Mouse (Mus musculus) stomach, embryonic 14.5 days (tissue): ENCODE results near the gene Ece1. TPM values are rescaled to one million over a fixed set of nuclear protein-coding genes. Genes with fewer than 3 reads are reported as not detected.
A peak's percentile ranks its signal among the peaks of the same experiment; 100 is the strongest.

ENCODE experiments used
- ATAC-seq: fragments of 200-750 bp; cut with Nextera tagmentation; 2 replicates; pipeline ENCODE4 v1.8.0; 2017; ENCODE audit warnings: low read depth, moderate TSS enrichment; ENCODE audit not compliant: insufficient number of reproducible peaks, insufficient read depth, low FRiP score
- H3K27ac ChIP-seq: fragments of 300-500 bp; sonication (generic); 2 replicates; pipeline ENCODE4 v1.5.1; 2014; ENCODE audit warnings: mild to moderate bottlenecking, low read length, moderate library complexity, mixed read lengths
- H3K27me3 ChIP-seq: fragments of 300-500 bp; sonication (generic); 2 replicates; pipeline ENCODE4 v1.6.1; 2014; ENCODE audit warnings: low read length, control low read depth, mixed read lengths; ENCODE audit not compliant: control insufficient read depth, insufficient read depth
- H3K36me3 ChIP-seq: fragments of 300-500 bp; sonication (generic); 2 replicates; pipeline ENCODE4 v1.6.1; 2014; ENCODE audit warnings: mild to moderate bottlenecking, control low read depth, low read length, moderate library complexity, mixed read lengths; ENCODE audit not compliant: control insufficient read depth, insufficient read depth
- H3K4me1 ChIP-seq: fragments of 300-500 bp; sonication (generic); 2 replicates; pipeline ENCODE4 v1.6.1; 2014; ENCODE audit warnings: low read length, control low read depth, mixed read lengths; ENCODE audit not compliant: control insufficient read depth, insufficient read depth
- H3K4me2 ChIP-seq: fragments of 300-500 bp; sonication (generic); replicated peaks from 2 replicates; pipeline ENCODE4 v1.6.1; 2014; ENCODE audit warnings: low read depth, low read length, control low read depth
- H3K4me3 ChIP-seq: fragments of 300-500 bp; sonication (generic); 2 replicates; pipeline ENCODE4 v1.5.1; 2014; ENCODE audit warnings: low read depth, low read length, control low read depth
- H3K9ac ChIP-seq: fragments of 300-500 bp; sonication (generic); replicated peaks from 2 replicates; pipeline ENCODE4 v1.6.1; 2014; ENCODE audit warnings: low read depth, mild to moderate bottlenecking, control low read depth, low read length, moderate library complexity, mixed read lengths
- H3K9me3 ChIP-seq: fragments of 300-500 bp; sonication (generic); 2 replicates; pipeline ENCODE4 v1.6.1; 2016; ENCODE audit warnings: low read depth, low read length, control low read depth; ENCODE audit not compliant: control insufficient read depth
- WGBS: fragments of 180-500 bp; shearing (Covaris S2); extraction: QIAGEN DNeasy Blood & Tissue Kit; methylation state at CpG from one replicate; pipeline ENCODE4 v1.1.7; 2014; 5-methylcytosine and 5-hydroxymethylcytosine counted together
- polyA plus RNA-seq: library from polyadenylated mRNA; unstranded; fragments of >200 nt; fragmentation: Nextera tagmentation; extraction: Ambion mirVana; gene quantifications from 2 replicates; pipeline ENCODE4 v1.2.1, GENCODE M21; 2014

Ece1 gene
- polyA plus RNA-seq, 1 experiment from 2014 or later = 80.6 TPM

- Histone ChIP-seq H3K4me2 (no peak overlapping the region), H3K36me3 (no peaks in the 10 kb centered on the region), H3K9ac (no peak overlapping the region), H3K4me3 (no peak overlapping the region), H3K27ac (no peak overlapping the region), H3K27me3 (no peaks in the 10 kb centered on the region), H3K9me3 (no peaks in the 10 kb centered on the region), H3K4me1 (no peaks in the 10 kb centered on the region)
- ATAC-seq = no peak
- WGBS = 85% methylated on average over 3 of the region's 3 CpGs
These were observed 38.5 kb upstream of the Ece1 start for GRCm38 (mm10) chr4:137823542-137823941.

GRCm38 (mm10) chr4:137824881-137825280 lies 37.2 kb upstream of the Ece1 start:
- Histone ChIP-seq H3K4me2 (no peak overlapping the region), H3K4me3 (no peak overlapping the region), H3K9ac (no peak overlapping the region), H3K27me3 (no peaks in the 10 kb centered on the region), H3K4me1 (no peaks in the 10 kb centered on the region), H3K36me3 (no peaks in the 10 kb centered on the region), H3K9me3 (no peaks in the 10 kb centered on the region), H3K27ac (no peak overlapping the region)
- no peak for ATAC-seq
- WGBS = 77% methylated on average over 2 of the region's 2 CpGs

- no peak overlapping the region for H3K9ac ChIP-seq
- no peak overlapping the region for H3K4me3 ChIP-seq
- no peak overlapping the region for H3K27ac ChIP-seq
- no peaks in the 10 kb centered on the region for H3K27me3 ChIP-seq
- WGBS = 22% methylated on average over 6 of the region's 6 CpGs
- H3K4me1 ChIP-seq = peaks cover under 1% of the 10 kb centered on the region; the same call in 1 of the 2 replicates
- no peak for ATAC-seq
- no peaks in the 10 kb centered on the region for H3K9me3 ChIP-seq
- H3K4me2 ChIP-seq = no peak overlapping the region
- H3K36me3 ChIP-seq = no peaks in the 10 kb centered on the region
These were observed 31.7 kb upstream of the Ece1 start for GRCm38 (mm10) chr4:137830380-137830779.

GRCm38 (mm10) chr4:137831598-137831997 lies 30.4 kb upstream of the Ece1 start:
- Histone ChIP-seq H3K36me3 (no peaks in the 10 kb centered on the region), H3K4me1 (peaks cover 4% of the 10 kb centered on the region; the same call in 1 of the 2 replicates), H3K27ac (no peak overlapping the region), H3K9me3 (no peaks in the 10 kb centered on the region), H3K4me3 (no peak overlapping the region), H3K4me2 (no peak overlapping the region), H3K9ac (no peak overlapping the region), H3K27me3 (no peaks in the 10 kb centered on the region)
- 74% methylated on average over 11 of the region's 11 CpGs for WGBS
- no peak for ATAC-seq

GRCm38 (mm10) chr4:137835624-137836337 lies 26.3 kb upstream of the Ece1 start:
- no peaks in the 10 kb centered on the region for H3K36me3 ChIP-seq
- H3K4me1 ChIP-seq = peaks cover 4% of the 10 kb centered on the region; the same call in 1 of the 2 replicates
- H3K9ac ChIP-seq = no peak overlapping the region
- H3K4me2 ChIP-seq = no peak overlapping the region; the same call in 1 of the 2 replicates
- peak; percentile 88 for ATAC-seq
- no peaks in the 10 kb centered on the region for H3K9me3 ChIP-seq
- no peaks in the 10 kb centered on the region for H3K27me3 ChIP-seq
- H3K27ac ChIP-seq = no peak overlapping the region
- WGBS = 12% methylated on average over 14 of the region's 14 CpGs
- no peak overlapping the region for H3K4me3 ChIP-seq

- Histone ChIP-seq H3K27ac (no peak overlapping the region), H3K36me3 (no peaks in the 10 kb centered on the region), H3K9me3 (no peaks in the 10 kb centered on the region), H3K9ac (no peak overlapping the region), H3K4me3 (no peak overlapping the region), H3K4me1 (peaks cover 4% of the 10 kb centered on the region; the same call in 1 of the 2 replicates), H3K4me2 (no peak overlapping the region), H3K27me3 (no peaks in the 10 kb centered on the region)
- WGBS = 86% methylated on average over 5 of the region's 5 CpGs
- ATAC-seq = no peak; the same call in 1 of the 2 replicates
These were observed 25.3 kb upstream of the Ece1 start for GRCm38 (mm10) chr4:137836741-137837140.

- 77% methylated on average over 8 of the region's 8 CpGs for WGBS
- no peaks in the 10 kb centered on the region for H3K36me3 ChIP-seq
- H3K4me3 ChIP-seq = no peak overlapping the region
- peaks cover 4% of the 10 kb centered on the region; the same call in 1 of the 2 replicates for H3K4me1 ChIP-seq
- no peaks in the 10 kb centered on the region for H3K9me3 ChIP-seq
- no peak overlapping the region for H3K9ac ChIP-seq
- ATAC-seq = no peak
- no peak overlapping the region for H3K4me2 ChIP-seq
- H3K27me3 ChIP-seq = no peaks in the 10 kb centered on the region
- H3K27ac ChIP-seq = no peak overlapping the region
These were observed 24.2 kb upstream of the Ece1 start for GRCm38 (mm10) chr4:137837792-137838191.

GRCm38 (mm10) chr4:137838791-137839190 lies 23.2 kb upstream of the Ece1 start:
- 92% methylated on average over 2 of the region's 2 CpGs for WGBS
- ATAC-seq = no peak

GRCm38 (mm10) chr4:137839452-137839851 lies 22.6 kb upstream of the Ece1 start:
- 84% methylated on average over 5 of the region's 5 CpGs for WGBS
- Histone ChIP-seq H3K27ac (no peak overlapping the region), H3K9me3 (no peaks in the 10 kb centered on the region), H3K4me1 (peaks cover 4% of the 10 kb centered on the region; the same call in 1 of the 2 replicates), H3K4me2 (no peak overlapping the region), H3K9ac (no peak overlapping the region), H3K36me3 (no peaks in the 10 kb centered on the region), H3K4me3 (no peak overlapping the region), H3K27me3 (no peaks in the 10 kb centered on the region)
- ATAC-seq = no peak

More at GRCm38 (mm10) chr4:137838791-137839190, 23.2 kb upstream of the Ece1 start:
- no peak overlapping the region for H3K9ac ChIP-seq
- no peak overlapping the region for H3K4me2 ChIP-seq
- no peak overlapping the region for H3K27ac ChIP-seq
- H3K36me3 ChIP-seq = no peaks in the 10 kb centered on the region
- no peaks in the 10 kb centered on the region for H3K27me3 ChIP-seq
- no peaks in the 10 kb centered on the region for H3K9me3 ChIP-seq
- H3K4me1 ChIP-seq = peaks cover 4% of the 10 kb centered on the region; the same call in 1 of the 2 replicates
- H3K4me3 ChIP-seq = no peak overlapping the region
